ENCODE assay signal across 9 mouse cellular contexts in genomic region chr7:43873237-43873636, GRCm38 (mm10). TPM values are rescaled to one million over a fixed set of nuclear protein-coding genes. Genes with fewer than 3 reads are reported as not detected.
DNase-seq lines count a peak whose midpoint lies in the region; ATAC-seq lines count a peak whose summit lies in the region.
"Had no signal": no experiment of that assay in that cellular context is flagged by ENCODE, and none has a peak within 500 bp of the region (broad histone marks: within the 10 kb centered on the region; RNA-seq: fewer than 3 reads in every experiment).

No protein-coding gene starts in this region.

- peak; percentile 29 to 45 for DNase-seq in cerebellum, adult 18-20 months
- no peak for DNase-seq in cerebellum, adult 11-12 months
- peak; percentile 71 for DNase-seq in brain, adult 2 months (ENCODE audit: low read depth, low spot score)
- DNase-seq in layer of hippocampus, postnatal 25 days (ENCODE audit: extremely low spot score in 1 of 2, low spot score in 1 of 2), result peak; percentile 47 to 83
- DNase-seq in spleen, postnatal 4 days (ENCODE audit: low spot score in 2 of 2), result peak; percentile 15 to 67

- no peak overlapping the region for H3K4me2 ChIP-seq in forebrain, embryonic 15.5 days (replicated peaks)
- H3K4me2 ChIP-seq in hindbrain, embryonic 15.5 days, result no peak overlapping the region

- H3K9me3 ChIP-seq in forebrain, embryonic 15.5 days, result no peaks in the 10 kb centered on the region
- H3K9me3 ChIP-seq in hindbrain, embryonic 15.5 days, result no peaks in the 10 kb centered on the region
- H3K9me3 ChIP-seq: megakaryocyte, embryonic 14.5 days had no signal

- H3K4me3 ChIP-seq in forebrain, embryonic 15.5 days, result no peak overlapping the region
- H3K4me3 ChIP-seq in hindbrain, embryonic 15.5 days, result no peak overlapping the region
- H3K4me3 ChIP-seq: megakaryocyte, embryonic 14.5 days had no signal

- no peaks in the 10 kb centered on the region for H3K36me3 ChIP-seq in forebrain, embryonic 15.5 days
- no peaks in the 10 kb centered on the region for H3K36me3 ChIP-seq in hindbrain, embryonic 15.5 days

- under 1% methylated on average over 10 of the region's 10 CpGs for WGBS in forebrain, embryonic 15.5 days
- 7% methylated on average over 10 of the region's 10 CpGs for WGBS in hindbrain, embryonic 15.5 days

- no peaks in the 10 kb centered on the region for H3K27me3 ChIP-seq in forebrain, embryonic 15.5 days
- no peaks in the 10 kb centered on the region for H3K27me3 ChIP-seq in hindbrain, embryonic 15.5 days

- no peak overlapping the region for H3K9ac ChIP-seq in forebrain, embryonic 15.5 days (replicated peaks)
- no peak overlapping the region for H3K9ac ChIP-seq in hindbrain, embryonic 15.5 days

- no peaks in the 10 kb centered on the region for H3K4me1 ChIP-seq in forebrain, embryonic 15.5 days
- H3K4me1 ChIP-seq in hindbrain, embryonic 15.5 days (replicated peaks), result no peaks in the 10 kb centered on the region
- H3K4me1 ChIP-seq: megakaryocyte, embryonic 14.5 days had no signal

- ATAC-seq in forebrain, embryonic 15.5 days (replicated peaks), result peak; percentile 76
- peak; percentile 68 for ATAC-seq in hindbrain, embryonic 15.5 days (ENCODE audit: low FRiP score, low read depth)
- ATAC-seq in megakaryocyte-erythroid progenitor cell, adult 5-6 weeks (replicated peaks; ENCODE audit: low FRiP score, low TSS enrichment, poor library complexity, severe bottlenecking), result 0 out of 2 replicates have a peak, but pooled peaks have one; percentile 55

- no peak overlapping the region for H3K27ac ChIP-seq in forebrain, embryonic 15.5 days (replicated peaks)
- H3K27ac ChIP-seq in hindbrain, embryonic 15.5 days (replicated peaks), result no peak overlapping the region

RNA-seq across cellular contexts. Expression of gene Klk4, which starts 7.7 kb away (rescaled TPM):
- polyA plus RNA-seq in forebrain, embryonic 15.5 days (2015; fragmentation: Nextera tagmentation; extraction: Ambion mirVana), result 0.24 and 0.59 TPM in 2 replicates
- 1.7 and 2.6 TPM in 2 replicates for polyA plus RNA-seq in hindbrain, embryonic 15.5 days (2015; fragmentation: Nextera tagmentation; extraction: Ambion mirVana)
- total RNA-seq in layer of hippocampus, postnatal 25 days (2021), result not detected
- total RNA-seq in megakaryocyte-erythroid progenitor cell, adult 5-6 weeks (2014; fragmentation: Nextera tagmentation), result not detected in 2 replicates
- total RNA-seq in megakaryocyte-erythroid progenitor cell, adult 5-6 weeks (2017), result not detected in 2 replicates

RNA-seq across cellular contexts. Expression of gene Klk5, which starts 31.5 kb away (rescaled TPM):
- not detected in 2 replicates for polyA plus RNA-seq in forebrain, embryonic 15.5 days (2015; fragmentation: Nextera tagmentation; extraction: Ambion mirVana)
- polyA plus RNA-seq in hindbrain, embryonic 15.5 days (2015; fragmentation: Nextera tagmentation; extraction: Ambion mirVana), result not detected in 2 replicates
- total RNA-seq in layer of hippocampus, postnatal 25 days (2021), result not detected
- not detected in 2 replicates for total RNA-seq in megakaryocyte-erythroid progenitor cell, adult 5-6 weeks (2014; fragmentation: Nextera tagmentation)
- not detected in 2 replicates for total RNA-seq in megakaryocyte-erythroid progenitor cell, adult 5-6 weeks (2017)

RNA-seq across cellular contexts. Expression of gene Klk6, which starts 48.9 kb away (rescaled TPM):
- not detected in 2 replicates for polyA plus RNA-seq in forebrain, embryonic 15.5 days (2015; fragmentation: Nextera tagmentation; extraction: Ambion mirVana)
- polyA plus RNA-seq in hindbrain, embryonic 15.5 days (2015; fragmentation: Nextera tagmentation; extraction: Ambion mirVana), result not detected in 2 replicates
- not detected for total RNA-seq in layer of hippocampus, postnatal 25 days (2021)
- total RNA-seq in megakaryocyte-erythroid progenitor cell, adult 5-6 weeks (2014; fragmentation: Nextera tagmentation), result not detected in 2 replicates
- total RNA-seq in megakaryocyte-erythroid progenitor cell, adult 5-6 weeks (2017), result not detected in 2 replicates
